8 mouse cellular contexts compared by ENCODE assay signal in genomic region chr10:128337306-128338181, GRCm38 (mm10). TPM values are rescaled to one million over a fixed set of nuclear protein-coding genes. Genes with fewer than 3 reads are reported as not detected.
A peak's percentile ranks its signal among the peaks of the same experiment; 100 is the strongest.
DNase-seq lines count a peak whose midpoint lies in the region; ATAC-seq and TF ChIP-seq lines count a peak whose summit lies in the region.

Gene Cs, plus strand, starts transcription at chr10:128337734.

- no peak for TF ChIP-seq EP300 in liver, embryonic 14.5 days (IDR thresholded peaks at IDR 0.05; ENCODE audit: low read depth)
- TF ChIP-seq EP300 in stomach, postnatal 0 days (optimal IDR thresholded peaks at IDR 0.05): peak; percentile 85

- H3K4me1 ChIP-seq in forebrain, embryonic 10.5 days: peaks cover 25% of the 10 kb centered on the region
- peaks cover 47% of the 10 kb centered on the region for H3K4me1 ChIP-seq in heart, embryonic 15.5 days (replicated peaks)
- peaks cover 53 to 54% of the 10 kb centered on the region in 2 experiments for H3K4me1 ChIP-seq in liver, embryonic 14.5 days (replicated peaks; ENCODE audit: control insufficient read depth in 2 of 2, insufficient read depth in 2 of 2, low read length in 1 of 2)
- peaks cover 9% of the 10 kb centered on the region for H3K4me1 ChIP-seq in neural tube, embryonic 11.5 days (ENCODE audit: control insufficient read depth, insufficient read depth, low read length)
- H3K4me1 ChIP-seq in stomach, postnatal 0 days (replicated peaks; ENCODE audit: control insufficient read depth, insufficient read depth): peaks cover 3% of the 10 kb centered on the region; the same call in 1 of the 2 replicates

- H3K36me3 ChIP-seq in forebrain, embryonic 10.5 days (replicated peaks): peaks cover 28% of the 10 kb centered on the region
- peaks cover 6% of the 10 kb centered on the region; the same call in 1 of the 2 replicates for H3K36me3 ChIP-seq in heart, embryonic 15.5 days
- peaks cover 6% of the 10 kb centered on the region; the same call in 1 of the 2 replicates for H3K36me3 ChIP-seq in liver, embryonic 14.5 days (replicated peaks; ENCODE audit: control insufficient read depth, insufficient read depth, low read depth)
- no peaks in the 10 kb centered on the region for H3K36me3 ChIP-seq in neural tube, embryonic 11.5 days (ENCODE audit: control insufficient read depth, insufficient read depth, low read length)
- no peaks in the 10 kb centered on the region for H3K36me3 ChIP-seq in stomach, postnatal 0 days (ENCODE audit: control insufficient read depth, insufficient read depth, low read length)

- 2% methylated on average over 61 of the region's 61 CpGs for WGBS in forebrain, embryonic 10.5 days
- WGBS in heart, embryonic 15.5 days: under 1% methylated on average over 61 of the region's 61 CpGs
- under 1% methylated on average over 61 of the region's 61 CpGs for WGBS in liver, embryonic 14.5 days (ENCODE audit: insufficient replicate concordance)
- 2% methylated on average over 59 of the region's 61 CpGs for WGBS in neural tube, embryonic 11.5 days
- under 1% methylated on average over 58 of the region's 61 CpGs for WGBS in stomach, postnatal 0 days

- peak; percentile 93 to 97 for DNase-seq in CD8-positive naive resting alpha-beta T cell, adult 2 months (ENCODE audit: low read depth in 2 of 2, low spot score in 2 of 2)
- DNase-seq in c-Kit-positive CD71-negative TER-119-negative erythroid progenitor cells, embryonic 14.5 days (ENCODE audit: low read depth): peak; percentile 95
- DNase-seq in forebrain, embryonic 10.5 days (ENCODE audit: extremely low spot score, low spot score): peak; percentile 98
- peak; percentile 98 to 99 for DNase-seq in kidney, postnatal 25 days
- peak; percentile 93 to 94 (median 94) for DNase-seq in liver, embryonic 14.5 days (ENCODE audit: low read depth in 3 of 3, low spot score in 3 of 3)
- DNase-seq in neural tube, embryonic 11.5 days (ENCODE audit: low spot score): peak; percentile 96
- DNase-seq in stomach, postnatal 0 days (ENCODE audit: low spot score): peak; percentile 97

- peak; percentile 95 for ATAC-seq in heart, embryonic 15.5 days (replicated peaks; ENCODE audit: insufficient number of reproducible peaks, insufficient read depth, low FRiP score, low read depth)
- peak; percentile 91 for ATAC-seq in liver, embryonic 14.5 days (ENCODE audit: insufficient read depth)
- ATAC-seq in neural tube, embryonic 11.5 days (ENCODE audit: insufficient read depth, low FRiP score, low TSS enrichment): peak; percentile 99
- ATAC-seq in stomach, postnatal 0 days (ENCODE audit: low FRiP score, low TSS enrichment): peak; percentile 95

- peak within 1 kb of the TSS; percentile 75 for H3K4me2 ChIP-seq in heart, embryonic 15.5 days
- peak within 1 kb of the TSS; percentile 80 for H3K4me2 ChIP-seq in liver, embryonic 14.5 days (ENCODE audit: low read depth)
- peak within 1 kb of the TSS; percentile 84 for H3K4me2 ChIP-seq in neural tube, embryonic 11.5 days (ENCODE audit: low read depth)
- peak within 1 kb of the TSS; percentile 85 for H3K4me2 ChIP-seq in stomach, postnatal 0 days (replicated peaks; ENCODE audit: low read depth)

- peak within 1 kb of the TSS; percentile 68 for H3K4me3 ChIP-seq in forebrain, embryonic 10.5 days
- H3K4me3 ChIP-seq in heart, embryonic 15.5 days: peak within 1 kb of the TSS; percentile 94
- H3K4me3 ChIP-seq in liver, embryonic 14.5 days (ENCODE audit: insufficient read depth in 1 of 2, low read depth in 2 of 2, low read length in 2 of 2): peak within 1 kb of the TSS; percentile 68 to 81
- H3K4me3 ChIP-seq in neural tube, embryonic 11.5 days (ENCODE audit: low read depth, low read length): peak within 1 kb of the TSS; percentile 99
- peak within 1 kb of the TSS; percentile 84 for H3K4me3 ChIP-seq in stomach, postnatal 0 days (ENCODE audit: low read depth, low read length)

- no peaks in the 10 kb centered on the region for H3K9me3 ChIP-seq in forebrain, embryonic 10.5 days
- no peaks in the 10 kb centered on the region for H3K9me3 ChIP-seq in heart, embryonic 15.5 days (replicated peaks)
- no peaks in the 10 kb centered on the region for H3K9me3 ChIP-seq in liver, embryonic 14.5 days (ENCODE audit: control insufficient read depth, low read length)
- no peaks in the 10 kb centered on the region for H3K9me3 ChIP-seq in neural tube, embryonic 11.5 days (ENCODE audit: control insufficient read depth, low read length)
- no peaks in the 10 kb centered on the region for H3K9me3 ChIP-seq in stomach, postnatal 0 days (ENCODE audit: control insufficient read depth, low read length)

- no peak for TF ChIP-seq CTCF in liver, embryonic 14.5 days (IDR thresholded peaks at IDR 0.05; ENCODE audit: low read depth)
- peak; percentile 12; the same call in 1 of the 2 replicates for TF ChIP-seq CTCF in stomach, postnatal 0 days (IDR thresholded peaks at IDR 0.05; ENCODE audit: low read depth)

- no peaks in the 10 kb centered on the region for H3K27me3 ChIP-seq in forebrain, embryonic 10.5 days (ENCODE audit: poor library complexity, severe bottlenecking)
- H3K27me3 ChIP-seq in heart, embryonic 15.5 days: no peaks in the 10 kb centered on the region
- no peaks in the 10 kb centered on the region for H3K27me3 ChIP-seq in liver, embryonic 14.5 days (ENCODE audit: control insufficient read depth, insufficient read depth, low read length)
- no peaks in the 10 kb centered on the region for H3K27me3 ChIP-seq in neural tube, embryonic 11.5 days (ENCODE audit: control insufficient read depth, insufficient read depth, low read length)
- no peaks in the 10 kb centered on the region for H3K27me3 ChIP-seq in stomach, postnatal 0 days (ENCODE audit: control insufficient read depth, insufficient read depth, low read length)

- peak within 1 kb of the TSS; percentile 95 for H3K9ac ChIP-seq in heart, embryonic 15.5 days
- peak within 1 kb of the TSS; percentile 95 for H3K9ac ChIP-seq in liver, embryonic 14.5 days (replicated peaks)
- peak within 1 kb of the TSS; percentile 94 for H3K9ac ChIP-seq in neural tube, embryonic 11.5 days (ENCODE audit: low read length)
- peak within 1 kb of the TSS; percentile 89 for H3K9ac ChIP-seq in stomach, postnatal 0 days (ENCODE audit: low read length)

- peak within 1 kb of the TSS; percentile 91 for H3K27ac ChIP-seq in forebrain, embryonic 10.5 days
- peak within 1 kb of the TSS; percentile 98 for H3K27ac ChIP-seq in heart, embryonic 15.5 days
- peak within 1 kb of the TSS; percentile 86 for H3K27ac ChIP-seq in liver, embryonic 14.5 days
- peak within 1 kb of the TSS; percentile 83 for H3K27ac ChIP-seq in neural tube, embryonic 11.5 days (ENCODE audit: low read depth, low read length)
- peak within 1 kb of the TSS; percentile 97 for H3K27ac ChIP-seq in stomach, postnatal 0 days (replicated peaks)

RNA-seq across cellular contexts. Expression of gene Cs, which starts in this region (rescaled TPM):
- 256 and 265 TPM in 2 replicates for polyA plus RNA-seq in forebrain, embryonic 10.5 days (2016; fragmentation: Nextera tagmentation; extraction: Ambion mirVana)
- polyA plus RNA-seq in heart, embryonic 15.5 days (2015; fragmentation: Nextera tagmentation; extraction: Ambion mirVana): 448 and 450 TPM in 2 replicates
- polyA plus RNA-seq in liver, embryonic 14.5 days (2012; rRNA removed): 71.6 and 80.5 TPM in 2 replicates
- 117 and 126 TPM in 2 replicates for polyA plus RNA-seq in liver, embryonic 14.5 days (2014; fragmentation: Nextera tagmentation; extraction: Ambion mirVana)
- 266 and 284 TPM in 2 replicates for polyA plus RNA-seq in neural tube, embryonic 11.5 days (2014; fragmentation: Nextera tagmentation; extraction: Ambion mirVana)
- 152 and 158 TPM in 2 replicates for polyA plus RNA-seq in stomach, postnatal 0 days (2015; fragmentation: Nextera tagmentation; extraction: Ambion mirVana)

Comparison
In these comparisons a context has a peak if more than half of its experiments do, and no peak if none do; other contexts are left out.
1. Peak in every context shown above with its lines: DNase-seq, ATAC-seq, H3K4me3 ChIP-seq and H3K27ac ChIP-seq.